Mouse (Mus musculus) CH12.LX (cell line): ENCODE results near the gene Kalrn. TPM values are rescaled to one million over a fixed set of nuclear protein-coding genes. Genes with fewer than 3 reads are reported as not detected.
A peak's percentile ranks its signal among the peaks of the same experiment; 100 is the strongest.
"Not testable (repeated sequence)": the region's sequence is repeated elsewhere in the genome, so short reads cannot be mapped to it uniquely, and the experiment has no call there.

Experiments used
- DNase-seq: peaks from one replicate; pipeline ENCODE4 v3.0.0-alpha.2; 2013; ENCODE audit errors: extremely low read depth
- H3K27ac ChIP-seq: 2 replicates; pipeline ENCODE4 v1.5.1; 2012; ENCODE audit warnings: low read depth, mild to moderate bottlenecking, control low read depth, moderate library complexity; ENCODE audit not compliant: insufficient read depth
- H3K27me3 ChIP-seq: replicated peaks from 2 replicates; pipeline ENCODE3; 2012; ENCODE audit warnings: inconsistent platforms
- H3K36me3 ChIP-seq, 2 experiments: replicated peaks in 1 of 2; 2 replicates each; pipeline versions ENCODE3 to v1.6.1; 2012; ENCODE audit warnings: inconsistent platforms in 1 of 2, low read length in 1 of 2, mild to moderate bottlenecking in 1 of 2, mixed read lengths in 1 of 2, moderate library complexity in 1 of 2; ENCODE audit not compliant: control insufficient read depth in 1 of 2, insufficient read depth in 1 of 2
- H3K4me1 ChIP-seq, 2 experiments: 2 replicates each; pipeline ENCODE4 v1.6.1; 2012; ENCODE audit warnings: inconsistent platforms in 1 of 2, moderate library complexity in 1 of 2; ENCODE audit not compliant: insufficient read depth in 2 of 2, control insufficient read depth in 1 of 2
- H3K4me2 ChIP-seq: 2 replicates; pipeline ENCODE4 v1.6.1; 2012; ENCODE audit warnings: low read depth, mild to moderate bottlenecking, control low read depth; ENCODE audit not compliant: poor library complexity, insufficient read depth, severe bottlenecking
- H3K4me3 ChIP-seq, 3 experiments: fragments of 150-350 bp in 1 of 3; sonication (generic) in 1 of 3; replicated peaks in 1 of 3; 2 replicates each; pipeline versions ENCODE3 to v1.5.1; 2011 to 2012; ENCODE audit warnings: low read depth in 2 of 3, low read length in 2 of 3, mild to moderate bottlenecking in 2 of 3, moderate library complexity in 2 of 3, control low read depth in 1 of 3, improper control_type of control experiment in 1 of 3, inconsistent platforms in 1 of 3, mixed read lengths in 1 of 3; ENCODE audit not compliant: poor library complexity in 1 of 3
- H3K79me2 ChIP-seq: replicated peaks from 2 replicates; pipeline ENCODE4 v1.6.1; 2012; ENCODE audit warnings: mild to moderate bottlenecking, moderate library complexity; ENCODE audit not compliant: control insufficient read depth, poor library complexity, insufficient read depth, severe bottlenecking; ENCODE audit errors: extremely low read depth
- H3K9ac ChIP-seq: 2 replicates; pipeline ENCODE4 v1.6.1; 2012; ENCODE audit warnings: low read depth, mild to moderate bottlenecking, control low read depth, moderate library complexity; ENCODE audit not compliant: insufficient read depth
- H3K9me3 ChIP-seq: replicated peaks from 2 replicates; pipeline ENCODE3; 2012; ENCODE audit warnings: low read length, inconsistent platforms, mixed read lengths
- BHLHE40 ChIP-seq: IDR thresholded peaks from 2 replicates; pipeline ENCODE4 v1.6.1; 2011; ENCODE audit warnings: mild to moderate bottlenecking, low read depth, low read length, improper control_type of control experiment
- CTCF ChIP-seq, 2 experiments: IDR thresholded peaks in 1 of 2; conservative IDR thresholded peaks in 1 of 2; 2 replicates each; pipeline ENCODE4 v1.5.1; 2011 to 2012; ENCODE audit warnings: low read depth in 2 of 2, low read length in 2 of 2, improper control_type of control experiment in 1 of 2, inconsistent platforms in 1 of 2, mild to moderate bottlenecking in 1 of 2, moderate library complexity in 1 of 2
- E2F4 ChIP-seq: IDR thresholded peaks from 2 replicates; pipeline ENCODE4 v1.6.1; 2011; ENCODE audit warnings: low read depth, low read length, improper control_type of control experiment; ENCODE audit not compliant: insufficient replicate concordance
- MAZ ChIP-seq: IDR thresholded peaks from 2 replicates; pipeline ENCODE4 v1.6.1; 2012; ENCODE audit warnings: low read depth, mild to moderate bottlenecking, inconsistent platforms, low read length, improper control_type of control experiment, moderate library complexity
- NELFE ChIP-seq: IDR thresholded peaks from 2 replicates; pipeline ENCODE4 v1.6.1; 2011; ENCODE audit warnings: low read depth, low read length, improper control_type of control experiment
- POLR2AphosphoS2 ChIP-seq: IDR thresholded peaks from 2 replicates; pipeline ENCODE4 v1.6.1; 2011; ENCODE audit warnings: low read depth, low read length, improper control_type of control experiment
- RAD21 ChIP-seq: IDR thresholded peaks from 2 replicates; pipeline ENCODE4 v1.6.1; 2011; ENCODE audit warnings: low read depth, mild to moderate bottlenecking, low read length, improper control_type of control experiment, moderate library complexity
- SMC3 ChIP-seq: IDR thresholded peaks from 2 replicates; pipeline ENCODE4 v1.6.1; 2011; ENCODE audit warnings: low read depth, low read length, improper control_type of control experiment
- TBP ChIP-seq: conservative IDR thresholded peaks from 2 replicates; pipeline ENCODE4 v1.6.1; 2011; ENCODE audit warnings: low read depth, low read length, improper control_type of control experiment
- USF1 ChIP-seq: IDR thresholded peaks from 2 replicates; pipeline ENCODE4 v1.6.1; 2014; ENCODE audit warnings: low read depth, mild to moderate bottlenecking, inconsistent platforms, low read length, improper control_type of control experiment
- USF2 ChIP-seq: conservative IDR thresholded peaks from 2 replicates; pipeline ENCODE4 v1.6.1; 2011; ENCODE audit warnings: low read depth, low read length, improper control_type of control experiment
- dilution Hi-C: fragments of 300-500 bp; cut with MboI; formaldehyde crosslinking; loops from 2 replicates; pipeline ENCODE4 v1.14.3; 2020; ENCODE audit warnings: low sequenced_read_pairs; ENCODE audit not compliant: extremely low pct_unique_long_range_greater_than_20kb, extremely low pct_ligation_motif_present
- in situ Hi-C: fragments of 300-500 bp; cut with MboI; formaldehyde crosslinking; loops from 3 replicates; pipeline ENCODE4 v1.14.3; 2019; ENCODE audit warnings: low sequenced_read_pairs, low pct_ligation_motif_present, low pct_unique_long_range_greater_than_20kb, mixed read lengths
- polyA plus RNA-seq: library from polyadenylated mRNA; unstranded; fragments of >175 nt; gene quantifications from 2 replicates; pipeline ENCODE4 v1.2.1, GENCODE M21; 2012; ENCODE audit warnings: low read depth; ENCODE audit not compliant: insufficient read length
- total RNA-seq, 2 experiments: library from RNA; depleted of rRNA; stranded (reverse); fragments of 300-350 nt in 1 of 2; fragments of >200 nt in 1 of 2; gene quantifications; 2 replicates each; pipeline ENCODE4 v1.2.3; 2012 to 2014

The Kalrn gene
- total and polyA plus RNA-seq, 3 experiments, result 0.08 to 0.09 TPM; not detected in 1

- peaks cover 91% of the 10 kb centered on the region for H3K27me3 ChIP-seq
- H3K9ac ChIP-seq, H3K9me3 ChIP-seq, in situ Hi-C loops, H3K4me3 ChIP-seq, H3K4me1 ChIP-seq, H3K36me3 ChIP-seq, H3K27ac ChIP-seq, dilution Hi-C loops, H3K79me2 ChIP-seq: not testable (repeated sequence)
- peak; percentile 17 for DNase-seq
- TF ChIP-seq USF2 (peak; percentile 32; the same call in 1 of the 2 replicates), SMC3 (peak; percentile 43), RAD21 (peak; percentile 53), CTCF (conservative IDR thresholded peaks at IDR 0.05 in 1 of 2, IDR thresholded peaks at IDR 0.05 in 1 of 2; ENCODE audit: low read depth in 2 of 2, low read length in 2 of 2) (peak in 1 of 2 experiments; percentile 58; a peak in 2 of 4 replicates), USF1 (peak; percentile 65), BHLHE40 (peak; percentile 38; the same call in 1 of the 2 replicates)
- peak overlapping the region; percentile 16; the same call in 1 of the 2 replicates for H3K4me2 ChIP-seq
Measured at GRCm38 (mm10) chr16:34303818-34304217, 269.5 kb downstream of the Kalrn start.

- H3K79me2 ChIP-seq, result no peaks in the 10 kb centered on the region
- H3K4me1 ChIP-seq, result no peaks in the 10 kb centered on the region
- H3K9me3 ChIP-seq, result no peaks in the 10 kb centered on the region
- DNase-seq, result no peak
- H3K4me3 ChIP-seq, result no peak overlapping the region
- H3K36me3 ChIP-seq, result no peaks in the 10 kb centered on the region
- in situ Hi-C loops (no loop called here), dilution Hi-C loops (no loop called here)
- H3K27me3 ChIP-seq, result peaks cover 91% of the 10 kb centered on the region
- H3K4me2 ChIP-seq, result no peak overlapping the region
- no peak overlapping the region for H3K27ac ChIP-seq
- no peak overlapping the region for H3K9ac ChIP-seq
- no peak for TF ChIP-seq TBP
- no peak for TF ChIP-seq MAZ
Measured at GRCm38 (mm10) chr16:34302503-34302902, 270.8 kb downstream of the Kalrn start.

GRCm38 (mm10) chr16:34302063-34302462 is 271.3 kb downstream of the Kalrn start:
- Histone ChIP-seq H3K79me2 (no peaks in the 10 kb centered on the region), H3K36me3 (no peaks in the 10 kb centered on the region), H3K4me2 (no peak overlapping the region), H3K9me3 (no peaks in the 10 kb centered on the region), H3K4me1 (no peaks in the 10 kb centered on the region), H3K27me3 (peaks cover 91% of the 10 kb centered on the region), H3K4me3 (no peak overlapping the region), H3K27ac (no peak overlapping the region), H3K9ac (no peak overlapping the region)
- dilution Hi-C loops, result no loop called here
- peak; percentile 24 for DNase-seq
- TF ChIP-seq NELFE, result no peak
- TF ChIP-seq E2F4, result no peak
- TF ChIP-seq POLR2AphosphoS2, result no peak
- peak; percentile 47 to 49; a peak in 2 of 4 replicates for TF ChIP-seq CTCF (conservative IDR thresholded peaks at IDR 0.05 in 1 of 2, IDR thresholded peaks at IDR 0.05 in 1 of 2; ENCODE audit: low read depth in 2 of 2, low read length in 2 of 2)
- in situ Hi-C loops, result no loop called here
